Mouse (Mus musculus): ENCODE measurements at regions not wholly inside any gene's neighbourhood (a gene's known extent, or its start where the extent isn't known, plus 50 kb on each side); places are given as distances from the start of the nearest gene placed in this dataset.

- TF ChIP-seq UBTF (IDR thresholded peaks at IDR 0.05; ENCODE audit: borderline replicate concordance, insufficient read depth, low read depth, low read length) (no peak), JUND (IDR thresholded peaks at IDR 0.05; ENCODE audit: low read depth, low read length) (no peak), ETS1 (IDR thresholded peaks at IDR 0.05; ENCODE audit: low read depth, low read length) (no peak), ZNF384 (IDR thresholded peaks at IDR 0.05; ENCODE audit: low read depth, low read length) (no peak), POLR2AphosphoS2 (IDR thresholded peaks at IDR 0.05; ENCODE audit: low read length) (no peak), MEF2A (IDR thresholded peaks at IDR 0.05; ENCODE audit: extremely low read depth, insufficient replicate concordance, low read depth, low read length, poor library complexity, severe bottlenecking) (no peak)
Measured at GRCm38 (mm10) chr2:169233151-169234123, 278.1 kb upstream of the Zfp64 start.

All from MEL (cell line).